Mouse (Mus musculus) midbrain, embryonic 14.5 days (tissue): ENCODE results near the gene Xlr5a. TPM values are rescaled to one million over a fixed set of nuclear protein-coding genes. Genes with fewer than 3 reads are reported as not detected.
"Not testable (repeated sequence)": the region's sequence is repeated elsewhere in the genome, so short reads cannot be mapped to it uniquely, and the experiment has no call there.

ENCODE experiments used
- ATAC-seq: fragments of 200-750 bp; cut with Nextera tagmentation; 2 replicates; pipeline ENCODE4 v1.8.0; 2017; ENCODE audit warnings: moderate number of reproducible peaks, moderate library complexity; ENCODE audit not compliant: low FRiP score, low TSS enrichment
- DNase-seq: peaks from one replicate; pipeline ENCODE4 v3.0.0-alpha.2; 2015
- H3K27ac ChIP-seq: fragments of 300-500 bp; sonication (generic); replicated peaks from 2 replicates; pipeline ENCODE4 v1.5.1; 2014; ENCODE audit warnings: mild to moderate bottlenecking, low read depth, low read length, moderate library complexity
- H3K27me3 ChIP-seq: fragments of 300-500 bp; sonication (generic); 2 replicates; pipeline ENCODE4 v1.6.1; 2014; ENCODE audit warnings: low read length, control low read depth, mixed read lengths; ENCODE audit not compliant: control insufficient read depth, insufficient read depth
- H3K36me3 ChIP-seq: fragments of 300-500 bp; sonication (generic); 2 replicates; pipeline ENCODE4 v1.6.1; 2014; ENCODE audit warnings: low read length, control low read depth; ENCODE audit not compliant: control insufficient read depth, insufficient read depth
- H3K4me1 ChIP-seq: fragments of 300-500 bp; sonication (generic); 2 replicates; pipeline ENCODE4 v1.6.1; 2014; ENCODE audit warnings: mild to moderate bottlenecking, antibody characterized with exemption, low read length, control low read depth; ENCODE audit not compliant: control insufficient read depth, insufficient read depth
- H3K4me2 ChIP-seq: fragments of 300-500 bp; sonication (generic); 2 replicates; pipeline ENCODE4 v1.6.1; 2014; ENCODE audit warnings: mild to moderate bottlenecking, low read length, moderate library complexity
- H3K4me3 ChIP-seq: fragments of 300-500 bp; sonication (generic); replicated peaks from 2 replicates; pipeline ENCODE4 v1.5.1; 2014; ENCODE audit warnings: low read depth, low read length
- H3K9ac ChIP-seq: fragments of 300-500 bp; sonication (generic); replicated peaks from 2 replicates; pipeline ENCODE4 v1.6.1; 2014; ENCODE audit warnings: mild to moderate bottlenecking, low read length, moderate library complexity
- H3K9me3 ChIP-seq: fragments of 300-500 bp; sonication (generic); 2 replicates; pipeline ENCODE4 v1.6.1; 2016; ENCODE audit warnings: low read length, control low read depth, mixed read lengths; ENCODE audit not compliant: control insufficient read depth
- WGBS: fragments of 180-500 bp; shearing (Covaris S2); extraction: QIAGEN DNeasy Blood & Tissue Kit; methylation state at CpG from one replicate; pipeline ENCODE4 v1.1.7; 2014; 5-methylcytosine and 5-hydroxymethylcytosine counted together
- polyA plus RNA-seq: library from polyadenylated mRNA; unstranded; fragments of >200 nt; fragmentation: Nextera tagmentation; extraction: Ambion mirVana; gene quantifications from 2 replicates; pipeline ENCODE4 v1.2.1, GENCODE M21; 2014

Gene Xlr5a
- polyA plus RNA-seq, 1 experiment from 2014 or later, result not detected

- not testable (repeated sequence) for H3K4me2 ChIP-seq, H3K9me3 ChIP-seq, H3K27me3 ChIP-seq, H3K4me3 ChIP-seq, H3K9ac ChIP-seq, H3K4me1 ChIP-seq, DNase-seq, H3K36me3 ChIP-seq, H3K27ac ChIP-seq, ATAC-seq
- WGBS, result 80% methylated on average over 13 of the region's 19 CpGs
Observed at GRCm38 (mm10) chrX:73213819-73214564, 78.8 kb downstream of the Xlr5a start, which contains the start of gene Xlr4b. Gene Xlr4b (plus strand): TSS chrX:73214333.

GRCm38 (mm10) chrX:73191934-73192333, 100.8 kb downstream of the Xlr5a start, which contains the start of gene Xlr3b:
Gene Xlr3b (plus strand): TSS chrX:73192207.
- not testable (repeated sequence) for H3K4me2 ChIP-seq, H3K27me3 ChIP-seq, H3K9me3 ChIP-seq, ATAC-seq, H3K36me3 ChIP-seq, H3K4me3 ChIP-seq, H3K4me1 ChIP-seq, H3K27ac ChIP-seq, H3K9ac ChIP-seq
- DNase-seq, result peak; percentile 0
- 80% methylated on average over 12 of the region's 12 CpGs for WGBS

DNA sequence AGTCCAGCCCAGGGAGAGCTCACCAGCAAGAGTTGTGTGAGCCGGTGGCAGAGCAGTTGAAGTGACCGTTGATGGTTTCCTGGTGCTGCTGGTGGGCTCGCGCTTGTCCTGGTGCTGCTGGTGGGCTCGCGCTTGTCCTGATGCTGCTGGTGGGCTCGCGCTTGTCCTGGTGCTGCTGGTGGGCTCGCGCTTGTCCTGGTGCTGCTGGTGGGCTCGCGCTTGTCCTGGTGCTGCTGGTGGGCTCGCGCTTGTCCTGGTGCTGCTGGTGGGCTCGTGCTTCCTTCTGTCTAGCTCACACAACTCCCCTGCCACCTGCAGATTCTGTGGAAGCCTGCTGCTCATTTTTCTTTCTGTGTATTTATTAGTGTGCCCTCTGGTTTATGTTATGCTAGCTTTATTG, 115.9 kb downstream of the Xlr5a start, which contains the start of gene Spin2d:
Spin2d (minus strand) TSS at position 101 of the 400 bp plus-strand sequence.
- H3K9me3 ChIP-seq, H3K9ac ChIP-seq, H3K4me3 ChIP-seq, H3K4me2 ChIP-seq, H3K36me3 ChIP-seq, H3K4me1 ChIP-seq, H3K27me3 ChIP-seq, ATAC-seq, H3K27ac ChIP-seq, DNase-seq: not testable (repeated sequence)
- WGBS, result 87% methylated on average over 6 of the region's 15 CpGs

- WGBS, result no CpG with 5 or more reads among the region's 7 CpGs
- H3K4me1 ChIP-seq, result not testable (repeated sequence)
Observed at GRCm38 (mm10) chrX:73149350-73149749, 143.4 kb downstream of the Xlr5a start, which contains the start of gene DXBay18. Gene DXBay18 (minus strand): TSS chrX:73149450.

GRCm38 (mm10) chrX:73148496-73148895, 144.3 kb downstream of the Xlr5a start, which contains the start of gene Xlr5b:
Gene Xlr5b (plus strand): TSS chrX:73148796.
- H3K36me3 ChIP-seq, H3K27ac ChIP-seq, H3K9me3 ChIP-seq, H3K4me2 ChIP-seq, H3K27me3 ChIP-seq, ATAC-seq, DNase-seq, H3K4me3 ChIP-seq, H3K4me1 ChIP-seq, H3K9ac ChIP-seq: not testable (repeated sequence)
- no CpG with 5 or more reads among the region's 20 CpGs for WGBS

More at GRCm38 (mm10) chrX:73149350-73149749, 143.4 kb downstream of the Xlr5a start, which contains the start of gene DXBay18:
- H3K4me2 ChIP-seq, H3K9me3 ChIP-seq, DNase-seq, H3K9ac ChIP-seq, H3K27me3 ChIP-seq, H3K27ac ChIP-seq, H3K4me3 ChIP-seq, ATAC-seq, H3K36me3 ChIP-seq: not testable (repeated sequence)

DNA sequence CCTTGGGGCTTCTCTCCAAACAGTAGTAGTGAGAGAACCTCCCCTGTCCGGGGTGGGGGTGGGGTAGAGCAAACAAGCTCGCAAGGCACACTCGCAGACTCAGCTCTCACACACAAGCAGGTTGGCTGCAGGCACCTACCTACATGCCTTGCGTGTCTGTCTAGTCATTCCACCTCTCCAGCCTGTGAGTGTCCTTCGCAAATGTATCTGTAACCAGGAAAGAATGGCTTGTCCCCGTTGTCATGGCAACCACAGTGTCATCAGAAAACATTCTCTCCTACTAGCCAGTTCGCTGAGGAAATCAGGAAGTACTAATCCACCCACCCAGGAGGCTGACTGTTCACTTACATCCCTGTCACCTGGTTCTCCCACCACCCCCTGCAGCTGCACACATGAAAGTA, 149.6 kb downstream of the Xlr5a start:
- not testable (repeated sequence) for H3K27me3 ChIP-seq

GRCm38 (mm10) chrX:73122859-73123829, 169.6 kb downstream of the Xlr5a start:
- no CpG with 5 or more reads among the region's 12 CpGs for WGBS
- H3K9me3 ChIP-seq, H3K27ac ChIP-seq, DNase-seq, H3K36me3 ChIP-seq, H3K4me1 ChIP-seq, H3K4me3 ChIP-seq, H3K27me3 ChIP-seq, H3K4me2 ChIP-seq, H3K9ac ChIP-seq: not testable (repeated sequence)
- peak; percentile 48; the same call in 1 of the 2 replicates for ATAC-seq

More for the DNA sequence above, 149.6 kb downstream of the Xlr5a start:
- H3K36me3 ChIP-seq, H3K27ac ChIP-seq, H3K4me2 ChIP-seq, H3K9ac ChIP-seq, H3K9me3 ChIP-seq, DNase-seq, H3K4me3 ChIP-seq, H3K4me1 ChIP-seq: not testable (repeated sequence)
- ATAC-seq, result peak; percentile 58
- WGBS, result no CpG with 5 or more reads among the region's 7 CpGs

DNA sequence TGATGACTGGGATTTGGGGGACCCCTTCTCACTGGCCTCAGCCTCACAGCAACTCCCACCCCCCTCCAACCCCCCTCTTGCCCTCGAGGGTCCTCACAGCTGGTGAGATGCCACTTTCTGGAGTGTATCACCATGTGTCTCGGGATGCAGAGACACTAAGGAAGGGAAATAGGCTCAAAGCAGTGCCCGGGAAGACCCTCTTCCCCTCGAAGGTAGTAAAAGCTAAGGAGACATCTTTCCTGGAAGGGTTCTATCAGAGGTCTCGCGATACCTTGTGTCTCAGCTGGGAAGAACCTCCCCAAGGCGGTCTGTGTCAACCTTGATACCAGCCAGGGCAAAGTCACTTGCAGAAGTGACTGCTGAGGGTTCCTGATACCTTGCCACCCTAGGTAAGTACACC, 176.0 kb downstream of the Xlr5a start, which contains the start of gene Gm14685:
Gm14685 (plus strand) TSS at position 301 of the 400 bp plus-strand sequence.
- not testable (repeated sequence) for H3K4me2 ChIP-seq, H3K27ac ChIP-seq, H3K4me3 ChIP-seq, H3K27me3 ChIP-seq, ATAC-seq, H3K4me1 ChIP-seq, H3K36me3 ChIP-seq, H3K9me3 ChIP-seq, H3K9ac ChIP-seq, DNase-seq
- no CpG with 5 or more reads among the region's 7 CpGs for WGBS
